Mouse (Mus musculus) Muller cell, postnatal 12 days (primary cell): Measurements from ENCODE around the gene Cplx2.

Experiments used
- DNase-seq: peaks from one replicate; pipeline ENCODE4 v3.0.0-alpha.2; 2015; ENCODE audit errors: inconsistent ontology term

The Cplx2 gene

DNA sequence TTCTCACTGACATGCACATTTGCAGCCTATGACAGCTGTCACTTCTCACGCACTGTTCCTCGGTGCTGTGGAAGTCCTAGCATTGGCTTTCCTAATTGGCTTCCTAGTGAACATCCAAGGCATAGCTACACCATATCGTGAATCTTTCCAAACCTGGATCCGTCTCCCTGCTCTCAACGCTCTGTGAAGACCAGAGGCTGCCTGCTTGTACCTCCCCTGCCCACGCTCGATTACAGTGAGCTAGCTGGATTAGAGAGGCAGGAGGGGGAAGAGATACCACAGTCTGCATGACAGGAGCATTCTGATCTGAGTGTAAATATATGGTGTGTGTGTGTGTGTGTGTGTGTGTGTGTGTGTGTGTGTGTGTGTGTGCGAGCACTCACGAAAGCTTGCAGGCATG lies 3.0 kb upstream of the Cplx2 start:
- no peak for DNase-seq

DNA sequence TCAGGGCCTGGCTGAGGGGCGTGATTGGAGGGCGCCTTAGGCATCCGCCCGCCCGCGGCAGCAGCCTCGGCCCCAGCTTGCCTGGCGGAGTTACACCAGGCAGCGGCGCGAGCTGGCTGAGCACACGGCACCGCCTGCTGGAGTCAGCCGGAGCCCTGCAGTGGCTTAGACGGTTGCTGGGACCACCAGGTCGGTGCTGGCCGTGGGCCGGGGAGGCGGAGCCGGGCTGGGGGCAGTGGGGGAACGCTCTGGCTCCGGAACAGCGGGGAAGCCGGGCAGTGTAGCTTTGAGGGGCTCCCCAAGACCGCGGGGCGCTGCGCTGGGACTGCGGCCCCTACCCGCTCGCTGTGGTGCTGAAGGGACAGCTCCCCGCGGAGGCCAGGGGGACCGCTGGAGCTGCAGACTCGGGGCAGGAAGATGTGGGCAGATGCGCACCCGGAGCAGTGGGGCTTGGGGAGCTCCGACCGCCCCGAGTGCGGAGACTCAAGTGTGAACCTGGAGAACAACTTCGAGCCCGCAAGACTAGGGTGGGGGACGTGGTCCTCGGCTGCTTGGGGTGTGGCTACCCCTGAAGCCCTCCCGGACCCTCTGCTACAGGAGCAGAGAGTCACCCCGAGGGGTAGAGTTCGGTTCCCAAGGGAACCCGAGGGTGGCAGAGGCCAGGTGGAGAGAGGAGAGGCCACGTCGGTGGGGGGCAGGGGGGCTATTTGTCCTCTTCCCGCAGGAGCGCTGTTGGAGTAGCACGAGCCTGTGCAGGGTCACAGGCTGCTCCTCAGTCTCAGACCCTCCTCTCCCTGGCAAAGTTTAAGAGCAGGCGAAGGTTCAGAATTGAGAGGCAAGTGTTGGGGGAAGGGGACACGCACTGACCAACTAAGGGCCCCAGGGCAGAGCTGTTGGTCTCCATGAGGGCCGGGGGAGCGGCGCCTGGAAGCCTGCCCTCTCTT lies 510 bp downstream of the Cplx2 start:
- DNase-seq: peak; percentile 92

DNA sequence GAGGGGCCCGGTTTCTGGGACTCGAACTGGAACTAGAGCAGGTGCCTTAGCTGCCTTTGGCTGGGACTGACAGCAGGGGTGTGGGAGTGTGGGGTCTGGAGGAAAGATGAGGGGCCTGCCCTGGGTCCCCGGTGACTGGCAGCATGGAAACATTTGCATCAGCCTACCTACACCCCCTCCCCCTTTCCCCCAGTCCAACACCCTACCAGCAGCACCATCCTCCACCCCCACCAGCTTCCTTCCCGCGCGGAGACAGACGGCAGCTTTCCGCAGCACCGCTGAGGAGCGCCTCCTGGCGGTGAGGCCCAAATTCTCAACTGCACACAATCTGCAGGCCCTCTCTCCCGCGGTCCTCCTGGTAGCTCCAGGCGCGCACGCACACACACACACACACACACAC lies 1.5 kb downstream of the Cplx2 start:
- peak; percentile 27 for DNase-seq

DNA sequence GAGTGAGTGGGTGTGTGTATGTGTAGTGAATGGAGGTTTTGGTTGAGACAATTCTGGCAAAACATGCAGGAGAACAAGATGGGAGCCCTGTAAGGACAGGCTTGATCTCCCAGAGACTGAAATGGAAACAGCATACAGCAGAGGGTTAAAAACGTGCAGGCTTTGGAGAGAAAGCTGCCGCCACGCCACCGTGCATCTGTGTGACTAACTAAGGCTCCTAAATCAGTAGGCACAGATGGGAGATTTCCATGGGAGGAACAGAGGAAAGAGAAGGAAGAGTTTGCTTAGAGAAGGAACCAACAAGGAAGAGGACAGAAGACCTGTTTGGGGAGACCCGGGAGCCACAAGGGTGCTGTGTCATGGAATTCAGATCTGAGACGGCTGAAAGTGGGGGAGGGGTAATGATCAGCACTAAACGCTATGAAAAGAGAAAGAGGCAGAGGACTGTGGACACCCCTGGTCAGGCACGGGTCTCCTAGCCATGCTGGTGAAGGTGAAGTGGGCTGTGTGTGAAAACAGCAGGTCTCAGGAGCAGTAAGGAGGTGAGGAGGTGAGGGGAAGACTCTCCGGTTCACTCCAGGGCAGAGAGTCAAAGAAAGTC lies 3.1 kb downstream of the Cplx2 start:
- no peak for DNase-seq

DNA sequence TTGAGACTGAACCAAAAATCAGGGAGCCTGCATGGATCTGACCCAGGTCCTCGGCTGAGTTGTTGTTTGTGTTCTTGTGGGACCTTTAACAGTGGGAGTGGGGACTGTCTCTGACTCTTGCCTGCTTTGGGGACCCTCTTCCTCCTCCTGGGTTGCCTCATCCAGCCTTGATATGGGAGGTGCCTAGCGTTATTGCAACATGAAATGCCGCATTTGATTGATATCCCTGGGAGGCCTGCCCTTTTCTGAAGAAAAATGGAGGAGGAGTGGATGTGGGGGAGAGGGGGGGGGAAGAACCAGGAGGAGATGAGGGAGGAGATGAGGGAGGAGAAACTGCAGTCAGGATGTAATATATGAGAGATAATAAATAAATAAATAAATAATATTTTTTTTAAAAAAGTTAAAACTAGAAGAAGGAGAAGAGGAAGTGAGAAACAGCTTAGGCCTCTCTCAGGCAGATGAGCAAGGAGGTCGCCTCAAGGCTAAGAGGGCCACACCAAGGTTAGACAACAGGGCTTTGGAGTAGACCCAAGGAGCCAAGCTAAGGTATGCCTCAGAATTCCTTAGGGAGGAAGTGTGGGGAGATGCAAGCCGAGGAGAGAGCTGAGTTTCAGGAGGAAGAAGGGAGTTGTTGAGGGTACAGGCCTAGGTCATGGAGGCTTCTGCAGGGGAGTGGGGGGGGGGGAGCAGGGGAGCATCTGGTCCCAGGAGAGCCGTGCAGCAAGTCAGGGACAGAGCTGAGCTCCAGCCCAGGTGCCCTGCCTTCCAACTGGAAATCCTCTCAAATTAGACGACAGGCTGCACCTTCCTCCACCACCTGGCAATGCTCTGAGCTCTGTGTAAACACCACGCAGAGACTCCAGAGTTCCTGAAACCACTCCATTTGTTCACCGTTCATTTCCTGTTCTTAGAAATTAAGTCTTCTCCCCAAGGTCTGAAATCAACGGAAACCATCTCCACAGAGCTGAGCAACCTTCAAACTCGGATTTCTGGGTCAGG lies 4.6 kb downstream of the Cplx2 start:
- DNase-seq: no peak

DNA sequence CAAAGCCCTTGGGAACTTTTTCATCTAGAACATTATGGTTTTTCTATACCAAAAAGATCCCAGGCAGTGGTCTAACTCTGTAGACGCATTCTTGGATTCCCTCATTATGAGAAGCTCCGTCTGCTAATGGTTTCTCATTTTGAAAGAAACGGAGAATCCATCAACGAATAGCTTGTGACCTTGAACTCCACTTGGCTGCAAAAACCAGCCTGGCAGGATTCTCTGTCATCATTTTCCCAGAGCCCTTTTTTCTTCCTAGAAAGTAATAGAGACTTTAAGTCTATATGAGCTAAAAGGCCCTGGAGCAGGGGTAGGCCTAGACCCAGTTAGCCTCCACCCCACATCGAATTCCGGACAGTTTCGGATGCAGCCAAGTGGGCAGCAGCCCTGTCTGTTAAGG lies 5.6 kb downstream of the Cplx2 start:
- DNase-seq: no peak

DNA sequence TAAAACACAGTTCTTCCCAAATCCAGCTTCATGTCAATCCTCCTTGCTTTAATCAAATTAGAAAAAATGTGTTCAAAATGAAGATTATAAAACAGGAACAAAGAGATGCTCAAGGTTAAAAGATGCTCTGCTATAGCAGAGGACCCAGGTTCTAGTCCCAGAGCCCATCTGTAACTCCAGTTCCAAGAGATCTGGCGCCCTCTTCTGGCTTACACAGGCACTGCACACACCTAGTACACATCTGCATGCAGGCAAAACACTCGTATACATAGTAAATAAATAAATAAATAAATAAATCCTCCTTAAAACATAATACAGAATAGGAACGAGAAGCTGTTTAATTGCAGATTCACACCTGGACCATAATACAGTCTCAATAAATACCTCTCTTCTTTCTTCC lies 6.9 kb downstream of the Cplx2 start:
- DNase-seq: no peak

DNA sequence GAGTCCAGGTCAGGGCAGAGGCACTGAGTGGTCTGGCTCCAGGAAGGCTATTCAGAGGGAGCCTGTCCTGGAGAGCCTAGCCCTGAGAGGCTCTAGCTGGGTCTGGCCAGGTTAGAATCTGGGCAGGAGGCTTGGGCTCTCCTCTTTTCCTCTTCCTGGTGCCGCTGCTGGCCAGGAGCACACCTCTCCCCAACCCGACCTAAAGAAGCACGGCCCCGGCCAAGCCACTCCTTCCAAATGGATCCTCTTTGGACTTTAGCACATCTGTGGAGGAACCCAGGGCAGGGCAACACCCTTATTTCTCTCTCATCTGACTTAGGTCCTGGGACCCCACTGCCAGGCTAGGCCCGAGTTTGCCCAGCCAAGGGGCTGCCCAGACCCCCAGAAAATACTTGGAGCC lies 9.3 kb downstream of the Cplx2 start:
- no peak for DNase-seq

DNA sequence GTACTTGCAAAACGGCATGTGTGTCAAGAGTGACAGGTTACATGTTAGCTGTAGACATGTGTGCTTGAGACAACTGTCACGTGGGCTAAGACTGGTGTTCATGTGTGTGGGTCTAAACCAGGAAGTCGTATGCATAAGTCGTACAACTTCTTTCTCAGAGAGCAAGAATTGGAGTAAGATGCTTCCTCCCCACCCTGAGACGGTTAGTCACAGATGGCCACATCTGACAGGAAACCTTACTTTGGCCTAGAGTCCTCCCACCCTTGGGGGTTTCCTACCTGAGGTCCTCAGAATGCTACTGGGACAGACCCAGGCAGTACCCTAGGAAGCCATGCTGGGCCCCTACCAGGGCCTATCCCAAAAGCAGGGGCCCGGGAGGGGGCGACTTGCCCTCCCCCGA lies 10.2 kb downstream of the Cplx2 start:
- no peak for DNase-seq

DNA sequence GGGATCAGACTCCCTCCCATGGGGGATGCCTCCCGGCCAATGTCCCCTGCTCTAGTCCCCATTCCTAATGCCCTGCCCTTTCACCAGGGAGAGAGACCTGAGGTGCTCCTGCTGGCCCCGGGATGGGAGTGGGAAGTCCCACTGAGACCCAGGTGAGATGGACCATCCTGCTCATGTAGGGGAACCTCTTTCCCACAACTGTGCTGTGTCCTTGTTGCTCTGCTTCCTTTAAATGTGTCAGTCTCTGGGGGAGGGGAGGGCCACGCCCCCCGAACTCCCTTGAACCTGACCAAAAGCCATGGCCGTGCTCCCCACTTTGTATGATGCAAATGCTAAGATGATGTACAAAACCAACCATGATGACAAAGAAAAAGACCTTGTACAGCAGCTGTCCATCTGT lies 12.4 kb downstream of the Cplx2 start:
- DNase-seq: no peak

DNA sequence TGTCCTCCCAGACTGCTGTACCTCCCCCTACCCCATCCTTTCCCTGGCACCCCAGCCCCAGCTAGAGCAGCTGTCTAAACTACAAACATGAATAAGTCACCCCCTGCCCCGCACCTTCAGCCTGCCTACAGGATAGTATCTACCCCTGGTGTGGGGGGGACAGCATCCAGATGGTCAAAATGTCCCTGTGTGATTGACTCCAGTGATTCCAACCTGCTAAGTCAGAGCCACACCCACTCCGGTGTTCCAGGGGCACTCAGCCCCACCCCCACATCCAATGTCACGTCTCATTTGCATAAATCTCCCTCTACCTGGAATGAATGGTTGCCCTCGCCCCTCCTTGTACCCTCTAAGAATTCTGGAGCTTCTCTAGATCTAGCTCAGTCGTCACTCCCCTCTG lies 13.4 kb downstream of the Cplx2 start:
- DNase-seq: no peak

DNA sequence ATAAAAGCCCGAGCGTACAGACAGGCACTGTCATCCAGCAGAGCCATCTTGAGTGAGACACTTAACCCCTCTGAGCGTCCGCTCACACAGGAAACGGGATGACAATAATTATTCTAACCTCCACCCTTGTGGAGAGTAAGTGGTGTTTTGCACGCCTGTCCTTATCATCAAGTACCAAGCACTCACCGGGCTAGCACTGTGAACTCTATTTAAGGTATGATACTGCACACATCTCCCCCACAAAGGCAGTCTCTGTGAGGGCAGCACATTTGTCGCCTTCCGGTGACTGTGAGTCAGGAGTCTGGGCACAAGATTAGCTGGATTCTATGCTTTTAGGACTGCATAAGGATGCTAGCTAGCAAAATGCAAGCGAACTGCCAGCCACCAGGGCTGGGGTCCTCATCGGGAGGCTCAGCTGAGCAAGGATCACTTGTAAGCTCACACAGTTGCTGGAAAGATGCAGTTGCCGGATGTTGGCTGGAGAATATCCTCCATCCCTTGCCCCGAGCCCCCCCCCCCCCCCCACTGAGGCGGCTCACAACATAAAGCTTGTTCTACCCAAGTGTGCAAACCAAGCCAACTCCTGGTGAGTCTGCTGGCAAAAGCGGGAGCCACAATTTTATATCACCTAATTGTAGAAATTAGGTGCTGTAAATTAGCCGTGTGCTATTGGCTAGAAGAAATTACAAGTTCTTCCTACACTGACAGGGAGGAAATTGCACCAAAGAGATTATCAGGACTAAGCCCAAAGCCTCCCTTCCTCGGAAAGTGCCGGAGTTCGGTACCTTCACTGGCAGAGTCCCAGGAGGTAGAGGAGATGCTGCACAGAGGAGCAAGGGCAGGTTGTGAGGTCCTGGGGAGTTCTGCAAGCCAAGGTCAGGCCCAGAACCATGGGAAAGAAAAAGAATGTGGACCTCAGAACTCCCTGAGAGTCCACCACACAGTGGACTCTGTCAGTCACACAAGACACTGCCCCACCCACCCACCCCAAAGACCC lies 14.2 kb downstream of the Cplx2 start:
- no peak for DNase-seq

DNA sequence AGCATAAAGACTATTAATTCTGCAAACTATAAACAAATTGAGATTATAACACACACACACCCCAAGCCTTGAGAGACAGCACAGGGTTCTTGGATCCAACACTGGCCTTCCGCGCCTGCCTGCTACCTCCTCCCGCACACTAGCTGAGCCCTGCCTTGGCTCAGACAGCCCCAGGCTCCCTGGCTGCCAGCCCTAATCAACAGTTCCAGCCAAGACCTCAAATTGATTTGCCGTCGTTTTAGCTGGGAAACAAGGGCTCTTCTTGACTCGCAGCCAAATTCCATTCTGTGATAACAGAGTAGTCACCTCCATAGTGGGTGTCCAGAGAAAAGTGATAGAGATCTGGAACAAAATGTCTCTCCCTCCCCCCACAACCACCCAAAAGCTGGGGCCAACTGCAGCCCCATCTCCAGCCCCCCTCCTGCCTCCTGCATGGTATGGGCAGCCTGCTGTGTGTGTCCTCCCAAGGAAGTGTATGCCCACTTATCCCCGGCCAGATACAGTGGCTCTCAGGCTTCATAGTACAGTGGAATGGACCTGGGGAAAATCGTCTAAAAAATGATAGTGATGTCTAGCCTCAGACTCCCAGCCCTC lies 18.9 kb downstream of the Cplx2 start:
- DNase-seq: peak; percentile 84

DNA sequence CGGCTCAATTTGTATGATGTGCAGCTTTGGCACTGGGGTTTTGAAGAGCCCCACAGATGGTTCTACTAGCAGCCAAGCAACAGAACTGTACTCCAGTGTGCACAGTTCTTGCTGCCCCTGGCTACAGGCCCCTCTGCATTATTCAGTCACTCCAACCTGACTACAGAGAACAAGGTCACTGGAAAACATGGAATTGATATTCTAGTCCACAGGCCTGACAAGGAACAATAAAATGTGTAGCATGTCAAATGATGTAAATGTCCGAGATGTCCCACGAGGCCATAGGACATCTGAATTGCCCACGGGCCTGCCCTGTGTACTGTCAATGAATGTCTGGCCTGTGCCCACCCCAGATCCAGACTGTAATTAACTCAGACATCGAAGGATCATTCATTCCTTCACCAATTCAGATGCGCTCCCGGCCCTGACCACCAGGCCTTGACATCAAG lies 19.4 kb downstream of the Cplx2 start:
- no peak for DNase-seq

DNA sequence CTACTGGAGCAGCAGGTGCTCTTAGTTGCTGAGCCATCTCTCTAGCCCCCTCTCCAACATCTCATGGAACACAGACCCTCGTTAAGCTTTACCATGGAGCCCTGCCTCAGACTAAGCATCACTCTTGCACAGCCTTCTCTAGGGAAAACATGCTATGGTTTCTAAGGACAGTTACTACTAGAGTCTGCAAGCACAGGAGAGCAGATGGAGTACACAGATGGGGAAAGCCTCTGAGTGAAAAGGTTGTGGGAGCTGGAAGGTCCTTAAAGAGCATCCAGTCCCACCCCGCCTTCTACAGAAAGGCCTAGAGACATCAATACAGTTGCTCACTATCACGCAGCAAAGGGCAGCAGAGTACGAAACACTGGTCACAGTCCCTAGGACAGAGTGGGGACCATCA lies 20.2 kb downstream of the Cplx2 start:
- no peak for DNase-seq

DNA sequence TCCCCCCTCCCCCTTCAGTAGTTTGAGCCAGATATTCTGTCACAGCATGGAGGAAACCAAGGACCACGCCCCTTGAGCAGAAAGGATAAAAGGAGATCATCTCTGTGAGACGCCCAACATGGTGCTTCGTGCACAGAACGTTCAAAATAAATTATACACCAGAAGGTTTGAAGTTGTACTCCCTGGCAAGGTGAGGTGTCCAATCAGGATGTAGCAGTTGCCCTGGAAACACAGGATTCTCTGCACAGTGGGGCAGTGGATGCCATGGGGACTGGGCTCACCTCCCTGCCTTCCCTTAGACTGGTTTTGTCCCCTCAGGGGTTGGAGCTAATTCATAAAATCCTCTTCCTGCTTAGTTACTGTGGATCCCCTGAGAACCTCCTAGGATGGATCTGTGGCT lies 25.9 kb downstream of the Cplx2 start:
- no peak for DNase-seq

DNA sequence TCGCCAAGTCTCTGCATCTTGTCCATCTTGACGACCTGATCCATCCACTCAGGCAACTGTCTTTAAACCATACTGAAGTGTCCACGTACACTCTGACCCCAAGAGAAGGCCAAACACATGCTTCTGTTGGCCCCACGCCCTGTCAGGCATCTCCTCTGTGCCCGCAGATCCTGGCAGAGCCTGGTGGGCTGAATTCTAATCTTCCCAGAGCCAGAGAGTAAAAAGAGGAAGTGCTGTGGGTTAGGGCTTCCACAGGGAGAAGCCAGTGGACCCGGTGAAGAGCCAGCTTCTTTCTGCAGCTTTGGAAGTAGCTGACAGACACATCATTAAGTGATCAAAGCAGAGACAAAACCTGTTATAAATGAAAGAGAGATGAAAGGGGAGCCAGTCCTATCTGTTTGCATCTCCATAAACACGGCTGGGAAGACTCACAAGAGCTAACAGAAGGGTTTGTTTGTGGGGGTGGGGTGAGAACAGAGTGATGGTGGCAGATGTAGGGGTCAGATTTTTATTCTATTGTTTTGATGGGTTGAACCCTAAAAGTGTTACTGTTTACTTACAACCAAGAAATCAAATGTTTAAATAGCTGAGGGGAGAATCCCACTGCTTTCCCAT lies 29.5 kb downstream of the Cplx2 start:
- DNase-seq: no peak

DNA sequence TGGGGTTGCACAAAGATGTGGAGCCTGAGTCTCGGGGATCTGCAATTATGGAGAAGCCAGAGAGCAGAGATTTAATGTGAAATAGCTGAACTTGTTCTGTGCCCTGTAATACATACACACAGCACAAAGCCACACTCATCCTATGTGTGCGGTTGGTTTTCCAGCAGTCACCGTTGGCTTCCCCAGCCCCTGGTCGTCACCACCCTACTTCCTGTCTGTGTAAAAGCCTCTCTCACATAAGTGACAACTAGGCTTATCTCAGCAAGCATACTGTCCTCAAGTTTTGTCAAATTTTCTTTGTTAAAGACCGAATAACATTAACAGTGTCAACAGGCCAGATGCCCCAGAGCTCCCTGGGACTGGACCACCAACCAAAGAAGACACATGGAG lies 30.0 kb downstream of the Cplx2 start:
- no peak for DNase-seq

DNA sequence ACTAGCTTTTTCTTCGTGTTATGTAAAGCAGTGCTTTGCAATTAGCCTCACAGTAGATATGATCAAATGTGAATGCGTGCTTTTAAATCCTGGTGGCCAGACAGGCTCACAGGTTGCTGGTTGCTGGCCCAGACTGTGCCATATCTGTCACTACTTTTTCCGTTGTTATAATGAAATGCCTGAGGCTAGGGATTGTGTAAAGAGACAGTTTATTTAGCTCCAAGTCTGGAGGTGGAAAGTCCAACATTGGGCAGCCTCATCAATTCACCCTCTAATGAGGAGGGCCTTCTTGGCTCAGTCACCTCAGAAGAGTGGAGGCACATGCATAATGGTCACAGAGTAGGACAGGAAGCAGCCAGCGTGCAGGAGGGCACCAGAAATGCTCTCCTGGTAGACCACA lies 31.2 kb downstream of the Cplx2 start:
- no peak for DNase-seq
